Mouse (Mus musculus) heart, adult 2 months (tissue): ENCODE results near the gene Tagap.

Source experiments
- CTCF ChIP-seq: fragments of 200-600 bp; IDR thresholded peaks from 2 replicates; pipeline ENCODE4 v1.8.1; 2022; ENCODE audit warnings: antibody characterized with exemption, mild to moderate bottlenecking, moderate library complexity
- EP300 ChIP-seq: fragments of 200-500 bp; IDR thresholded peaks from 2 replicates; pipeline ENCODE4 v1.6.1; 2011; ENCODE audit warnings: low read depth, low read length, control low read depth; ENCODE audit not compliant: insufficient read depth
- POLR2A ChIP-seq: fragments of 200-500 bp; IDR thresholded peaks from 2 replicates; pipeline ENCODE4 v1.6.1; 2011; ENCODE audit warnings: mild to moderate bottlenecking, low read depth, low read length, control low read depth; ENCODE audit not compliant: insufficient read depth

- TF ChIP-seq POLR2A (no peak), CTCF (no peak), EP300 (no peak)
These were observed 23.4 kb upstream of the Tagap start for GRCm38 (mm10) chr17:7902362-7902761.
